Mouse (Mus musculus): ENCODE measurements around the gene Mapk14.
A peak's percentile ranks its signal among the peaks of the same experiment; 100 is the strongest.
"Not testable (repeated sequence)": the region's sequence is repeated elsewhere in the genome, so short reads cannot be mapped to it uniquely, and the experiment has no call there.

Mapk14 gene

GRCm38 (mm10) chr17:28698245-28698644, 7.1 kb downstream of the Mapk14 start:
- peak; percentile 75 for DNase-seq (ENCODE audit: low read depth)

GRCm38 (mm10) chr17:28698672-28699071, 7.5 kb downstream of the Mapk14 start:
- DNase-seq (ENCODE audit: low read depth): no peak

- DNase-seq (ENCODE audit: low read depth): peak; percentile 71
These were observed 8.7 kb downstream of the Mapk14 start for GRCm38 (mm10) chr17:28699789-28700188.

DNA sequence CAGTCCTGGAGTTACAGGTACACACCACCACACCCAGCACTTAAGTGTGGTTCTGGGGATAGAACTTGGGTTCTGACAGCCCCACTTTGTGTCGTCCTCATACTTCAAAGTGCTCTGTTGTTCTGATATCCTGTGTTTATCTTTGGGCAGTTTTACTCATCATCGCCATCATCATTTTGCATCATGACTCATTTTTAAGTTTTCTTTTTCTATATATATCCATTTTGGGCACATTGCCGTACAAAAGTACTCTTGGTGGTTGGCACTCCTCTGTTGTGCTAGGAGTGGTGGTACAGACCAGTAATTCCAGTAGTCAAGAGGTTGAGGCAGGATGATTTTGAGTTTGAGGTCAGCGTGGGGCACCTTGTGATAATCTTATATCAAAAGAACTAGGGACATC, 10.0 kb downstream of the Mapk14 start:
- DNase-seq (ENCODE audit: low read depth): no peak

- no peak for DNase-seq (ENCODE audit: low read depth)
These were observed 10.6 kb downstream of the Mapk14 start for GRCm38 (mm10) chr17:28701737-28702136.

GRCm38 (mm10) chr17:28702646-28703045, 11.5 kb downstream of the Mapk14 start:
- DNase-seq (ENCODE audit: low read depth): peak; percentile 78

GRCm38 (mm10) chr17:28706697-28707096, 15.6 kb downstream of the Mapk14 start:
- DNase-seq (ENCODE audit: low read depth): peak; percentile 85

GRCm38 (mm10) chr17:28707136-28707627, 16.1 kb downstream of the Mapk14 start:
- peak; percentile 69 for DNase-seq (ENCODE audit: low read depth)

DNA sequence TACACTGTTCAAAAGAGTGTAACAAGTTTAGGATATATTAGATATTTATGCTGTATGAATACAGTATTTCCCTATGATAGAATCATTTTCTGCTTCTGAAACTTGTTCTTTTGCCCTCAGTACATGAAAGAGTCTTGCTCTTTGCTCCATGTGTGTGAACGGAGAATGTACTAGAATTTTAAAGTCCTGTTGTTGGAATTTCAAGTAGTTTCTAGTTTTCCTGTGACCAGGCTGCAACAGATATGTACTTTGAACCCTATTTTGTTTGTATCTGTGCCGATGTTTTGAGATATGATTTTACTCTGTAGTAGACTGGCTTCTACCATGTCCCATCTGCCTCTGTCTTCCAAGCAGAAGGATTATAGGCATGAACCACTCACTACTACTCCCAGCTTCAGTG, 16.7 kb downstream of the Mapk14 start:
- DNase-seq (ENCODE audit: low read depth): no peak

- DNase-seq (ENCODE audit: low read depth): peak; percentile 82
These were observed 17.9 kb downstream of the Mapk14 start for GRCm38 (mm10) chr17:28708989-28709388.

- peak; percentile 83 for DNase-seq (ENCODE audit: low read depth)
These were observed 18.6 kb downstream of the Mapk14 start for GRCm38 (mm10) chr17:28709552-28710290.

- DNase-seq (ENCODE audit: low read depth): no peak
These were observed 19.2 kb downstream of the Mapk14 start for GRCm38 (mm10) chr17:28710291-28710688.

- DNase-seq (ENCODE audit: low read depth): no peak
These were observed 20.1 kb downstream of the Mapk14 start for GRCm38 (mm10) chr17:28711237-28711636.

DNA sequence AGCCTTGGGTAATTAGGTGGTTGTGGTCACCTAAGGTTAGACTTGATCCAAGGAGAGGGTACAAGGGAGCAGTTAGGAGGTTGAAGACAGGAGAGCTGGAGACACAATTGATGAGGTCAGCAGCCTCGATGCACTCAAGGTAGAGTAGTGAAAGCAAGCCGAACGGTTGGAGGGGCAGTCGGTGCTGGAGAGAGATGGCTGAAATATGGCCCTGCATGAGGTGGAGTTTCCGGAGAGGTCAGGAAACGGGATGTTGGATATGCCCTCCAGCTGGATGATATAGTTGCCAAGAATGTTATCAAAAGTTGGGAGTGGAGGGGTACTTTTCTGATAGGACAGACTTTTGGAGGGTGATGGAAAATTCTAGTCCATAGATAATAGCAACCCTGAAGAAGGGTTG, 21.2 kb downstream of the Mapk14 start:
- no peak for DNase-seq (ENCODE audit: low read depth)

GRCm38 (mm10) chr17:28714006-28714405, 22.9 kb downstream of the Mapk14 start:
- DNase-seq (ENCODE audit: low read depth): peak; percentile 32

DNA sequence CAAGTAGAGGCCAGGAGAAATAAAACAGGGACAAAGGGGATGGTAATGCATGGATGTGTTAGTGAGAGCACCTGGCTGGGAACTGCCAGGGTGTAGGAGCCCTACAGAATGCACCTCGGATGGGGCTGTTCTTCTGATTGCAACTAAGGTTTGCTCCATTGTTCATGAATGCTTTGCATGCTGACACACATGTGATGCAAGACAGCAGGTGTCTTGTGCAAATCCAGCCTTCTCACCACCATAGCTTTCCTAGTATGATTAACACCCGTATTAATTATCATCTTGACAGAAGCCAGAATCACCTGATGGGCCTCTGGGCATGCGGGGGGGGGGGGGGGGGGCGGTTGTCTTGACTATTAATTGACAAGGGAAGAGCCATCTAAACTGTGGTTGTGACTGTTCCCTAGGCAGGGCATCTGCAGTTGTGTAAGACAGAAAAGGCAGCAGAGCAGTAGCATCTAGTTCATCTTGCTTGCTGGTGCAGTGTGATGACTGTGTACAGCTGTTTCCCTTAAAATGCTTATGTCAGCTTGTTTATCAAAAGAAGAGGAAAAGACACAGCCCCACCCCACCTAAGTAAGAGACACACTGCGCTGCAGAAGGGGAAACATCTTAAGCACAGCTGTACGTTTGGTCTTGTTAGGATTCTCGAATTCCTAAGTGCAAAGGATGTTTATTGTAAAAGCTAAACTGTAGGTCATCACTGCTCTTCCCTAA, 24.9 kb downstream of the Mapk14 start:
- DNase-seq (ENCODE audit: low read depth): no peak

DNA sequence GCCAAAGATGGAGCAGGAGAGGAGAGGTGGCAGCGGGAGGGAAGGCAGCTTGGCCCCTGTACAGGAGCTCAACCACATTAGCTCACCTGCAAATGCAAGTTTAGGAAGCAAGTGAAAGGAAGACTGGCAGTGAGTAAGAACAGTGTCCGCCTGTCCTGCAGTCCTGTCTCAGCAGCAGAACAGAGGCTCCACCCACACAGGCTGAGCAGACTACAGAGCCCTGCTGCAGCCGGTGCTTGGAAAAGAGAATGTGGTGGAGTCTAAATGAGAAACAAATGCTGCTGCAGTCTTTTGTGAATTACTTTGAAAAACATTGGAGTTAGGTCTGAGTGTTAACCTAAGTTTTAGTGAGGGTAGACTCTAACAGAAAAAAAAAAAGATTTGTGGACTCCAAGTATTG, 26.4 kb downstream of the Mapk14 start:
- no peak for DNase-seq (ENCODE audit: low read depth)

- DNase-seq (ENCODE audit: low read depth): no peak
These were observed 34.7 kb downstream of the Mapk14 start, which contains the start of gene AC170998.1 for GRCm38 (mm10) chr17:28725783-28726182. Gene AC170998.1 (plus strand): TSS chr17:28726083.

DNA sequence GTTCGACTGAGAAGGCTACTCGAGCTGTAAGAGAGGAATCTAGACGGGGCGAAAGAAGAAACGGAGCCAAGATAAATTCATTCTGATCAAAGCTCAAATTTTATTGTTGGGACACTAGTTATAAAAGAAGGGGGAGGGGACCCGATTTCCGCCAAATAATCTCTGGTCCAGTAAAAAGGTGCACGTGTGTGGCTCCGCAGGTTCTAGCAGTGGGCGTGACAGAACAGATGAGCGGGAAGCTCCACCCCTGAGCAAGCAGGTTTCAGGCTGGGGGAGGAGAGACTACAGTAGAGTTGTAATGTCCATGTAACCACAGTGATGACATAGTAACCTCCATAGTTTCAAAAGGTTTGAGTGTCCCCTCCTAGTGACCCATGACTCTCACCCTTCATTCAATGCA, 36.4 kb downstream of the Mapk14 start:
- DNase-seq (ENCODE audit: low read depth): not testable (repeated sequence)

DNA sequence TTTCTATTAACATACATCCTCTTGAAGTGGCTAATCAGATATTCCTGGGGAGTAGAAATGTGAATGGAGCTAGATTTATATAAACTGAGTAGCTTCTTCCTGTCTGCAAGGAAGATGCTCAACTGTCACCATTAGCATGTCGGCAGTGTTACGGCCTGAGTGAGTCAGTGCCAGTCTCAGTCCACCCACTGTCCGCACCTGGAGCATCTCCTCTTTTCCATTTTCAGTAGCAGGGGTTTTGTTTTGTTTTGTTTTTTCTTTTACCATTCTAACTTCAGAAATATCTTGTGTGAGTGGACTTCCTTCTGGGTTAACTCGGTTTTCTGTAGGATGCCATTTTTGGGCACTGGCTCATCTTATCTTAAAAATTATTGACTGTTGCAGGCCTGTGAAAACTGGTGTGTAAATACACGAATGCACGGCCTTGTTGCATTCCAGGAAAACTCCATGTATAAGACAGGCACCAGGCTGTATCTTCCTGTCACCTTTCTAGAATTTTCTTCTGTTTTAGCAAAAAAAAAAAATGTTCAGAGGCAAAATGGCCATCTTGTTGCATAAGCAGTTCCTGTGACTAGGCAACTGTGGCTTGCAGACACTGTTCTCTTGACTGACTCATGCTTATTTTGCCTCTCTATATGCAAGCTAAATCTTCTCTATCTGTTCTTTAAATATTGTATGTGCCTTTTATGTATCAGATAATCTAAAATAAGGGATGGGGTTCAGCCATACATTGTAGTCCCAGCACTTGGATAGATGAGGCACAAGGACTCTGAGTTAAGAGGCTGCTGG, 44.4 kb downstream of the Mapk14 start:
- DNase-seq (ENCODE audit: low read depth): peak; percentile 86

DNA sequence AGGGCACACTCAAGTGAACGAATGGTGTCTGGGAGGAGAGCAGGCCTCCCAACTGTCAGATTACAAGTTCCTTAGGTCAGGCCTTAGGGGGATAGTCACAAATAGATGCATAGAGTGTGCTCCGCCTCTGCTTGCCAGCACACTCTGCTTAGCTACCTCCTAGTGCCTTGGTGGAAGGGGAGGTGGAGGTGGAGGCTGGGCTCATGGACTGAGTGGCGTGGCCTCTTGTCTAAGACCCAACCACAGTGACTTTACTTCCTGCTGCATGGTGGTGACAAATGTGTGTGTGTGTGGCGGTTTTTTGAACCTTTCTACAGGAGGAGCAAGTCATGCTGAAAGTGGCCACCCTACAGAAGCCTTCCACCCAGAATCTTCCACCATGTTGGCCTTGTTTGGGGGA, 45.4 kb downstream of the Mapk14 start:
- DNase-seq (ENCODE audit: low read depth): peak; percentile 96

GRCm38 (mm10) chr17:28737973-28738372, 46.8 kb downstream of the Mapk14 start:
- DNase-seq (ENCODE audit: low read depth): no peak
